Mouse (Mus musculus): Measurements from ENCODE around the gene Ugt3a2.

The Ugt3a2 gene

DNA sequence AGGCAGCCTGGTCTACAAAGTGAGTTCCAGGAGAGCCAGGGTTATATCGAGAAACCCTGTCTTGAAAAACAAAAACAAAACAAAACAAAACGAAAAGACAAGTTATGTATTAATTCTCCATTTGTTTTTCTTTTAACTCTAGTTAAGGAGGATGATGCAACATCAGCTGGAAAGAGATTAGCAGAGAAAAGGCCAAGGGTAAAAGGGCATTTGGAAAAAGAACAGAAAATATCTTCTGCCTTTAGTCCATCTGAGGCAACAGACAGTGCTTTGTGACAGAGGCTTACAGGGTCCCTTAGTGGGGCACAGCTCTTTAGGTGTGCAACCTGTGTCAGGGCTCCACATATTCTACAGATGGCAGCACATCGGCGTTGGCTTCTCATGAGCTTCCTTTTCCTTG, at the start of gene Ugt3a2:
Ugt3a2 (plus strand) TSS at position 210 of the 400 bp plus-strand sequence.
- DNase-seq (ENCODE audit: low spot score), result no peak

DNA sequence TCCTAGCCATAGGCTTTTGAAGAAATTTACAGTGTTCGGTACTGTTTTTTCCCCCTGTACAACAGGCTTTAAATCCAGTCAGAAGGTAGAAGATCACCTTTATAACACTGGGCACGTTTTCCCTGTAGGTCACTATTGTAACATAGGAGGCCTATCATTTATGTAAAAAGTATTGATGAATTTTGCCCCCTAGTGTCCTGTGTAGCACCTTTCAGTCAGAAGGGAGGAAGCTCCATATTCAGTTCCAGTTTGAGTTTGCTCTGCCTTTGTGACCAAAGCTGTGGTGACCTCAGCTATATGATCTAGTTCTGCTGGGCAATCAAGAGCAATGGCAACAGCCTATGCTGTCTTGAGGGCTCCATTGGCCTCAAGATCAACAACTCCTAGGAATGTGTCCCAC, 45.7 kb upstream of the Ugt3a2 start:
- DNase-seq (ENCODE audit: low spot score), result no peak

DNA sequence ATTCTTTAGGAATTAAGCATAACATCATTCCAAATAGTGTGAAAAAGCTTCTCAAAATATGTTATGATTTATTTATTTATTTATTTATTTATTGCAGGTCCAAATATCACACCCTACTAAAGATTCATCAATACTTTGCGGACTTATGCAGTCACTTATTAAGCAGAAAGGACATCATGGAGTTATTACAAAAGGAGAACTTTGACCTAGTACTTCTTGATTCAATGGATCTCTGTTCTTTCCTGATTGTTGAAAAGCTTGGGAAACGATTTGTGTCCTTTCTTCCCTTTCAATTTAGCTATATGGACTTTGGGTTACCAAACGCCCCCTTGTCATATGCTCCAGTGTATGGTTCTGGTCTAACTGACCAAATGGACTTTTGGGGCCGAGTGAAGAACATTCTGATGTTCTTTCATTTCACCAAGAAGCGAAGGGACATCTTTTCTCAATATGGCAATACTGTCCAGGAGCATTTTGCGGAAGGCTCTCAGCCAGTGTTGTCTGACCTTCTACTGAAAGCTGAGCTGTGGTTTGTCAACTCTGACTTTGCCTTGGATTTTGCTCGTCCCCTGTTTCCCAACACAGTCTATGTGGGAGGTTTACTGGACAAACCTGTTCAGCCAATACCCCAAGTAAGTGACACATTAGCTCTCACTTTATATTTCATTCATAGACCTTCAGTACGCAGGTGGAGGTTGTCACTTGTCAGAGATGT, 29.2 kb upstream of the Ugt3a2 start:
- no peak for DNase-seq (ENCODE audit: low spot score)

DNA sequence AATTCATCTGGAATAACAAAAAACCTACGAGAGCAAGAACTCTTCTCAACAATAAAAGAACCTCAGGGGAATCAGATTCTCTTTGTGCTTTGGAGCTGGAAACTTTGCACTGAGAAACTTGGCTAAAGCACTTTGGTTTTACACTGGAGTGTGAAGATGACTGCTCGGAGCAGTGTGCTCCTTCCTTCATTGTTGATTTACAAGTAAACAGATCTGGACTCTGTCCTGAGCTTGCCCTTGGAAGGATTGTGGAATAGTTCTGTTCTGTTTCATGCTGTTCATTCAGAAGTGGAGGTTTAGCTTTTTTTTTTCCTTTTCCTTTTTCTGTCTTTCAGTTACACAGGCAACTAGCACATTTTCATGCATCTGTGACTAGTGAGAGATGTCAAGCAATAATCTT, 754 bp upstream of the Ugt3a2 start:
- DNase-seq (ENCODE audit: low spot score), result no peak

DNA sequence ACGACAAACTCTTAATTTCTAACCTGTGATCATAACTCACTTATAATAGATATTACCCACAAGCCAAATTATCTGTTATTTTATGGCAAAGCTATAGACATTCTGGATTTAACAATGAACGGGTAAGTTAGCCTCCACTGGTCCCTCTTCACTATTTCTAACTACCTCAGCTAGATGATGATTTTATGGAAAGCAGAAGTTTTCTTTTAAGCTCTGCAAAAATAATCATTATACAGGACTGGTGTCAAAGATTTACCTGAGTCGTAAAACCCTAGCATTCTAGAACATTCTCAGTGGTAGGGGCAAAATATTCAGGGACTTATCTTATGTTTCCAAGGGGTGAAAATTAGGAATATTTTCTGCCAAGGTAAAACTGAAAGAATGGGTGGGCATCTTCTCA, 1.3 kb downstream of the Ugt3a2 start:
- no peak for DNase-seq (ENCODE audit: low spot score)

DNA sequence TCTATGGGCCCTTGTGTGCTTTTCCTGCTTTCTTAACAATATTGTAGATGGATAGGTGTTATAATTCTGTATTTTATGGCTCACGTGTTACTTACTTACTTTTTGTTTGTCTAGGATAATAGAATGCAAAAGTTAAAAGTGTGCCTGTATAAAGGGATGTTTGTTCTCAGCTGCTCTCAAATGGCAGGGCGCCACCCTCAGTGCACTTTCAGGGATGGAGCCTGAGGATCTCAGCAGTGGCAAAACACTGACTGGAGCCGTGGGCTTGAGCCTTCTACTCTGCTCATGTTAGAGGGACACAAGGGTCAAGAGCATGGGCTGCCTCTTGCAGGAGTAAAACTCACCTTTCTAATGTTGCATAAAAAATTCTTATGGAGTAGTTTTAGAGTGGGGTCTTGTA, 1.7 kb downstream of the Ugt3a2 start:
- DNase-seq (ENCODE audit: low spot score), result no peak

DNA sequence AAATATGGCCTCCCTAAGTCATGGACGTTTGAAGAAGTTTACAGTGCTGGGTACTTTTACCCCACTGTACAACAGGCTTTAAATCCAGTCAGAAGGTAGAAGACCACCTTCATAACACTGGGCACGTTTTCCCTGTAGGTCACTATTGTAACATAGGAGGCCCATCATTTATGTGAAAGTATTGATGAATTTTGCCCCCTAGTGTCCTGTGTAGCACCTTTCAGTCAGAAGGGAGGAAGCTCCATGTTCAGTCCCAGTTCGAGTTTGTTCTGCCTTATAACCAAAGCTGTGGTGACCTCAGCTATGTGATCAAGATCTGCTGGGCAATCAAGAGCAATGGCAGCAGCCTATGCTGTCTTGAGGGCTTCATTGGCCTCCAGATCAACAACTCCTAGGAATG, 13.4 kb downstream of the Ugt3a2 start:
- no peak for DNase-seq (ENCODE audit: low spot score)

DNA sequence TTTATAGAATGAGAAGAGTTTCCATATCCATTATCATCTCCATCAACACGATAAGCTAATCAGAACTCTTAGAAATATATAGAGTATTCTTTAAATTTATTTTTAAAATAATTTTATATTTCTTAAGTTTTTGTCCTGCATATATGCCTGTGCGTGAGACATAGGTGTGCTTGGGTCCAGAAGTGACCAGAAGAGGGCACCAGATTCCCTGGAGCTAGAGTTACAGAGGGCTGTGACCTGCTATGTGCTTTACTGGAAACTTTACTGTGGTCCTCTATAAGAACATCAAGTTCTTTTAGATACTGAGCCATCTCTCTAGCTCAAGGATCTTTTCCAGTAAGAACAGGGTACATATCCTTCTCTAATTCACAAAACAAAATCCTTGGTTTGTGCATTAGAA, 27.5 kb downstream of the Ugt3a2 start:
- no peak for DNase-seq (ENCODE audit: low spot score)

DNA sequence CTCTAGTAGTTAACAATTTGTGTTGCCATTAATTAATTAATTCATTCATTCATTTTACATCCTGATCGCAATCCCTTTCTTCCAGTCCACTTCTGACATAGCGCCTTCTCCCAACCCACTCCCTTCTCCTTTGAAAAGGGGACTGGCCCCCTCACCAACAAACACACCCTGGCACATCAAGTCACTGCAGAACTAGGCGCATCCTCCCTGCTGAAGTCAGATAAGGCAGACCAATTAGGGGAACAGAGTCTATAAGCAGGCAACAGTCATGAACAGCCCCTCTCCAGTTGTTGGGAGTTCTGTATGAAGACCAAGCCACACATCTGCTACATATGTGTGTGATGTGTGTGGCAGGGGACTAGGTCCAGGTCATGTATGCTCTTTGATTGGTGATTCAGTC, 33.4 kb downstream of the Ugt3a2 start:
- no peak for DNase-seq (ENCODE audit: low spot score)

DNA sequence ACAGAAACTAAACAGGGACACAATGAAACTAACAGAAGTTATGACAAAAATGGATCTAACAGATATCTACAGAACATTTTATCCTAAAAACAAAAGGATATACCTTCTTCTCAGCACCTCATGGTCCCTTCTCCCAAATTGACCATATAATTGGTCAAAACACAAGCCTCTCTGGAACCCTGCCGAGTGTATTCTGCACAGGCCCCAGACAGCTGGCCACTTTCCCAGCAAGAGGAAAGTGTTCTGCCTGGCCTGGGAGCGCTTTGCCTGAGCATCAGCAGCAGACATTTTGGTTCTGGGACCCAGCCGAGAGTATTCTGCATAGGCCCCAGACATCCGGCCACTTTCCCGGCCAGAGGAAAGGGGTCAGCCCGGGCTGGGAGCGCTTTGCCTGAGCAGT, 40.9 kb downstream of the Ugt3a2 start:
- DNase-seq (ENCODE audit: low spot score), result no peak

DNA sequence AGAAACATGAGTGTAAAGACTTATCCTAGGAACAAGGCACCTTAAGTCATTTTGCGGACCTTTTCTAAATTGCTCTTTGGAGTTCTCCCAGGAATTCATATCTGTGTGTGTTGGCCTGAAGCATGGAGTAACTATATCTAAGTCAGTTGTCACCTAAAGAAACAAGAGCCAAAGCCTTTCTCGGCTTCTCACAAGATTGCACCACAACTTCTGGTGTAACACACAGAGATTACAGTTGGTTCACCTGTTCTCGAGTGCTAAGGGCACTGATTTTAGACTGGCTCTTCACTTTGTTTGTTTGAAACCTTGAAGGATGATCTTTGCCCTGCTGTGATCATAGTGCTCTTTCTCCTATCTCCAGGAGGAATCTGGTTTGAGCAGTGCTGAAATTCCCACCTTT, 74.1 kb downstream of the Ugt3a2 start:
- no peak for DNase-seq (ENCODE audit: low spot score)
